Mouse (Mus musculus): ENCODE measurements at regions not wholly inside any gene's neighbourhood (a gene's known extent, or its start where the extent isn't known, plus 50 kb on each side); places are given as distances from the start of the nearest gene placed in this dataset.

GRCm38 (mm10) chr17:80885706-80886105 is 58.7 kb upstream of the Tmem178 start:
- no peak for TF ChIP-seq POLR2AphosphoS5 (IDR thresholded peaks at IDR 0.05; ENCODE audit: insufficient replicate concordance, low read depth, low read length)
- TF ChIP-seq TAL1 (conservative IDR thresholded peaks at IDR 0.05; ENCODE audit: low read depth, low read length) = no peak
- no peak for TF ChIP-seq CTCF (IDR thresholded peaks at IDR 0.05; ENCODE audit: low read depth, low read length)
